Mouse (Mus musculus) thymus, adult 2 months (tissue): ENCODE measurements around the gene Enox2.

Experiments used
- CTCF ChIP-seq: fragments of 200-500 bp; IDR thresholded peaks from 2 replicates; pipeline ENCODE4 v1.5.1; 2012; ENCODE audit warnings: mild to moderate bottlenecking, control low read depth, low read length, moderate library complexity, borderline replicate concordance; ENCODE audit not compliant: control insufficient read depth, poor library complexity, insufficient read depth; ENCODE audit errors: extremely low read depth
- POLR2A ChIP-seq: fragments of 200-500 bp; IDR thresholded peaks from 2 replicates; pipeline ENCODE4 v1.6.1; 2012; ENCODE audit warnings: mild to moderate bottlenecking, low read length, control low read depth, moderate library complexity; ENCODE audit not compliant: control insufficient read depth, poor library complexity, insufficient read depth; ENCODE audit errors: extremely low read depth

DNA sequence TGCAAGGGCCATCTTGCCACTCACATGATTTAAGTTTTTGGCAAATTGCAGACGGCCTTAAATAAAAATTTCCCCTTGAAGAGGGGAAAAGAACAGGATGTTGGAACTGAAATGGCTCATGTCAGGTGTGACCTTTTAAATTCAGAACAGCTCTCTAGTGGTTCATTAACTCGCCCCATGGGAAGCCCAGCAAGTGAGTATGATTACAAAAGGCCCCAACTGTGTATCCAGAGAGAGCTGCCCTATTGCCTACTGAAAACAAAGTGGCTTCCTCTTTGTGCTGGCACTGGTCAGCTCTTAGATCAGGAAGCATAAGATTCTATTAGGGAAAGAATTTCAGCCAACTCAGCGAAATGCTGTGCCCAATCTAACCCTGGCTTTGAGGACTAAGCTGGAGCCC is 175.6 kb downstream of the Enox2 start:
- TF ChIP-seq CTCF (no peak), POLR2A (no peak)
